Mouse (Mus musculus): ENCODE results near the gene Unc5cl. TPM values are rescaled to one million over a fixed set of nuclear protein-coding genes. Genes with fewer than 3 reads are reported as not detected.
A peak's percentile ranks its signal among the peaks of the same experiment; 100 is the strongest.

Unc5cl gene
- polyA plus RNA-seq (2012; rRNA removed) = 8.5 and 10.6 TPM in 2 replicates

DNA sequence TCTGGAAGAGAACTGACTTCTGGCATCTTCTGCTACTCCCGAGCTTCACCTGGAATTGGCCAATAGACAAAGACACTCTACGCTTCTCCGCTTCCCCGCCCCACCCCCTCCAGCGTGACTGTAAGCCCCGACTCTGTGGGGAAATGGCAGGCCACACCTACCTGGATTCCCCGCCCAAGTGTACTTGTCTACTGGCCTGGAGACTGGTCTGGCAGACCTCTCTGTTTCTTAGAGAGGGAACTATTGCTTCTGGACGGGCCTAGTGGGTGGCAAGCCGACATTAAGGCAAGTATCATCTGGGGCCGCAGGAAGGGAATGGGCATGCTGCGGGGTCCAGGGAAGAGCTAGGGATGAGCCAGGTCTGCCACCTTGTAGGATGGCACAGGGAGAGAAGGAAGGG is at the start of gene Unc5cl:
Gene Unc5cl, plus strand, starts transcription at position 214 of the 400 bp plus-strand sequence.
- no peak for TF ChIP-seq CTCF (IDR thresholded peaks at IDR 0.05; ENCODE audit: extremely low read depth, insufficient read depth, insufficient read length, insufficient replicate concordance)
- TF ChIP-seq POLR2A (IDR thresholded peaks at IDR 0.05; ENCODE audit: low read depth, low read length) = no peak
- no peak within 1 kb of the TSS for H3K4me3 ChIP-seq (ENCODE audit: extremely low read depth, insufficient read depth, insufficient read length)
- no peaks in the 10 kb centered on the region for H3K27me3 ChIP-seq (ENCODE audit: control insufficient read depth, insufficient read depth, low read length)
- WGBS = 71% methylated on average over 11 of the region's 11 CpGs
- H3K36me3 ChIP-seq (ENCODE audit: control insufficient read depth, insufficient read depth, low read length) = no peaks in the 10 kb centered on the region
- H3K4me1 ChIP-seq (ENCODE audit: control insufficient read depth, insufficient read depth, insufficient read length) = peaks cover 3% of the 10 kb centered on the region; the same call in 1 of the 2 replicates
- no peak for DNase-seq (ENCODE audit: low read depth in 1 of 2, low spot score in 2 of 2)
- no peak within 1 kb of the TSS for H3K27ac ChIP-seq (ENCODE audit: insufficient read depth, low read length)

DNA sequence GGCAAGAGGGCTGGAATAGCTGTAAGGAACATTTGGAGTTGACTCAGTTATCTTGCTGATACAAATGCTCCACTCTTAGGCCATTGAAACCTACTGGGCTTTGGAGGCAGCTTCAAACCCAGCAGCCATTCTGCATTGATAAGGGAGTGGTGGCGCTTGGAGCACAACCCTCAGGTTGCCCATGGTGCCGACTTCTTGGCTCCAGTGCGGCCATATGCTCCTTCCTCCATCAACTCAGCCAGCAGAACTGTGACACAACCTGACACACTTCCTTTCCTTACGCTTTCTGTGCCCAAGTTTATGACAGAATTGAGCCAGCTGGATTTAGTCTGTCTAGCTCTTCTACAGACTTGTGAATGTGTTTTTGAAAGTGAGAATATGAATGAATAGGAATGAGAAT is 47.5 kb upstream of the Unc5cl start:
- H3K4me1 ChIP-seq (ENCODE audit: control insufficient read depth, insufficient read depth, insufficient read length) = peaks cover 9% of the 10 kb centered on the region
- H3K36me3 ChIP-seq (ENCODE audit: control insufficient read depth, insufficient read depth, low read length) = no peaks in the 10 kb centered on the region
- no peaks in the 10 kb centered on the region for H3K27me3 ChIP-seq (ENCODE audit: control insufficient read depth, insufficient read depth, low read length)
- H3K4me3 ChIP-seq (ENCODE audit: extremely low read depth, insufficient read depth, insufficient read length) = no peak overlapping the region
- WGBS = 58% methylated on average over 4 of the region's 4 CpGs
- DNase-seq (ENCODE audit: low read depth in 1 of 2, low spot score in 2 of 2) = no peak
- TF ChIP-seq CTCF (IDR thresholded peaks at IDR 0.05; ENCODE audit: extremely low read depth, insufficient read depth, insufficient read length, insufficient replicate concordance) (no peak), POLR2A (IDR thresholded peaks at IDR 0.05; ENCODE audit: low read depth, low read length) (no peak)
- no peak overlapping the region for H3K27ac ChIP-seq (ENCODE audit: insufficient read depth, low read length)

DNA sequence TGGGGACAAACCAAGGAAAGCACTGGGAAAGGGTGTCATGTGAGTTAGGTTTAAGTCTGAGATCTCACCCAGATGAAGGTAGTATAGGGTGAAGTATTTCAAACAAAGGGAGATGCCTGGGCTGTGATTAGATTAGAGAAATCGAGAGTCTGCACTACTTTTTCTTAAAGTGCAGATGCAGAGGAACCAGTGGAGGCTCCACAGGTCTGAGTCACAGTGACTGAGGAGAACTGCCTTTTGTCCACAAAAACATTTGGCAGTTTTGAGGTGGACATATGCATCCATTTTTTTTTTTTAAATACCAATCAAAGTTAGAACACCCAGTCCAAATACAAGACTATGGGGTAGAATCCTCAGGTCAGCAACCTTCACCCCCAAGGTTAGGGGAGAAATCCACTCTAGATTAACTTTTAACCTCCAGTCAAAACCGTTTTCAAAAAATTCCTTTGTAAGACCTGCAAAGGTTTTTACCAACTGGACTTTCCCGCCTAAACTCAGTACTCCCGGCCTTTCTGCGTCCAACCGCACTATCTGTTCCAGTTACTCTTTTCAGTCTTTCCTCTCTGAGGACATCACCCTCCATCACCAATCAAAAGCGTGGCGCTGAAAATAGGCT is 46.7 kb upstream of the Unc5cl start:
- TF ChIP-seq CTCF (IDR thresholded peaks at IDR 0.05; ENCODE audit: extremely low read depth, insufficient read depth, insufficient read length, insufficient replicate concordance) (no peak), POLR2A (IDR thresholded peaks at IDR 0.05; ENCODE audit: low read depth, low read length) (no peak)
- peaks cover 9% of the 10 kb centered on the region for H3K4me1 ChIP-seq (ENCODE audit: control insufficient read depth, insufficient read depth, insufficient read length)
- peak overlapping the region; percentile 78; the same call in 1 of the 2 replicates for H3K4me3 ChIP-seq (ENCODE audit: extremely low read depth, insufficient read depth, insufficient read length)
- H3K27ac ChIP-seq (ENCODE audit: insufficient read depth, low read length) = peak overlapping the region; percentile 99
- H3K36me3 ChIP-seq (ENCODE audit: control insufficient read depth, insufficient read depth, low read length) = peaks cover 4% of the 10 kb centered on the region; the same call in 1 of the 2 replicates
- no peak for DNase-seq (ENCODE audit: low read depth in 1 of 2, low spot score in 2 of 2)
- no peaks in the 10 kb centered on the region for H3K27me3 ChIP-seq (ENCODE audit: control insufficient read depth, insufficient read depth, low read length)
- 7% methylated on average over 8 of the region's 8 CpGs for WGBS

DNA sequence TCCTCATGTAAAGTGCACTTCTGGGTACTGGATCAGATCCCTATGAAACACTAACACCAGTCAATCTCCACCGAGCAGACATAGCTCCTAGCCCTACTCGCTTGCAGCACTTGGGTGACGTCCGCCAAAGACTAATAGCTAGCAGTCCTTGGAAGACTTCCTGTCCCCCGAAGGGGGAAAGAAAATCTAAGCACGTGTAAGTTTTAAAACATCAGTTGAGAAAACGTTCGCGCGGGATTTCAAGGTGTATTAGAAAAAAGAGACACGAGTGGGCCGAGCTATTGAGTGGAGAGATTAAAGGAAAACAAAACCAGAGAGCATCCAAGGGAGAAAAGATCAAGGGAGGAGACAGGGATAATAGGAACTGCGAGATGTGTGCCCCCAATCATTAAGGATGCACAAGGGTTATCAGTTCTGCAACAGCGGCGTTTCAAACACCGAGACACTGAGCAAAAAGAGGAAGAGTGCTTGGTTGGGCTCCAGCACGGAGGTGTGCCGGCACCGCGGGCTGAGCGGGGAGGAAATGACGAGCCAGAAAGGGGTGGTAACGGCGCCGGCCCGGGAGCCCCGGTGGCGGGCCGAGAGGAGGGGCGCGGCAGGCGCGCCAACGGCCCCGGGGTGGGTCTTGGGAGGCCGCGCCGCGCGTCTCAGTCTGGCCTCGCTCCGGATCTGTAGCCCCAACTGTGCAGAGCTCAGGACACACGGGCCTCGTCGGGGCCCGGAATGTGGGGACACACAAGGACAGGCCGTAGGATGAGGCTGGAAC is 46.0 kb upstream of the Unc5cl start:
- under 1% methylated on average over 47 of the region's 47 CpGs for WGBS

DNA sequence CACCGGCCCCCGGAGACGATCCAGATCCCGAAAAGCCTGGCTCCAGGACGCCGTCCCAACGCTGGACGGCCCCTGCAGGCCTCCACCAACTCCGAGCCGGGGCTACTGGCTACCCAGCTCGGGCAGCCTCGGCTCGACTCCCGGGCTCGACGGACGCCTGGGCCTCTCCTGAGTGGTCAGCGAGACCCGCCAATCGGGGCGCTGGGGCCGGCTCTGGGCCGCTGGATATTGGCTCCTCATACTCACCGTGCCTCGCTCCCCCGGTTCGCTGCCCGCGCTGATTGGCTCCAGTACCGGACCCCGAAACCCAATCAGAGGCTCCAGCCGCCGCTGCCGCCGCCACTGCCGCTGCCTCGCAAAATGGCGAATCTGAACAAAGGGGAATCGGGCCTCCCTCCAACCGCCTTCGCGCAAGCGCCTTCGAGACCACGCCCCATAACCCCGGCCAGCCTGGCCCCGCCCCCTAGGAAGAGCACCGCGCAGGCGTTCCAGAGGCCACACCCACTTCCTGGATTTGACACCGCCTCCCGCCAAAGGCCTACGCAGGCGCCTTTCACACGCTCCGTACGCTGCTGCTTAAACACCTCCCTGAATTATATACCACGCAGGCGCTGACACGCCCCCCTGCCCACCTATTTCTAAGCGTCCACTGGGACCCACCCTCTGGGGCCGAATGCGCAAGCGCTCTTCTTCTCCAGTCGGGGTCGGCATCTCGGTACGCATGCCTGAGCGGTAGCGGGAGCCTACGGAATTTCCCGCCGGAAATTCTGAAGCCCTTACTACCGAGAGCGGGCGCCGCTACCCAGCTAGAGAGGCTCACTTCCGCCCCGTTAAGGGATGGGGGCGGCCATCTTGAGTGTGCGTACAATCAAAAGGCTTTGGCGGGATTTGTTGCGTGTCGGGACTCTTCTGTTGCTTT is 45.1 kb upstream of the Unc5cl start, which contains the start of the genes Nfya and Oard1:
Gene Nfya, minus strand, starts transcription at position 527 of the 919 bp plus-strand sequence.
Gene Oard1, plus strand, starts transcription at position 635 of the 919 bp plus-strand sequence.
- Histone ChIP-seq H3K4me3 (ENCODE audit: extremely low read depth, insufficient read depth, insufficient read length) (peak within 1 kb of the TSS; percentile 88), H3K36me3 (ENCODE audit: control insufficient read depth, insufficient read depth, low read length) (peaks cover 11% of the 10 kb centered on the region), H3K27ac (ENCODE audit: insufficient read depth, low read length) (peak within 1 kb of the TSS; percentile 99), H3K4me1 (ENCODE audit: control insufficient read depth, insufficient read depth, insufficient read length) (peaks cover 6% of the 10 kb centered on the region), H3K27me3 (ENCODE audit: control insufficient read depth, insufficient read depth, low read length) (no peaks in the 10 kb centered on the region)
- TF ChIP-seq POLR2A (IDR thresholded peaks at IDR 0.05; ENCODE audit: low read depth, low read length) (peak; percentile 33), CTCF (IDR thresholded peaks at IDR 0.05; ENCODE audit: extremely low read depth, insufficient read depth, insufficient read length, insufficient replicate concordance) (no peak)
- WGBS = under 1% methylated on average over 84 of the region's 84 CpGs
- peak; percentile 99 to 100 for DNase-seq (ENCODE audit: low read depth in 1 of 2, low spot score in 2 of 2)

More for the DNA sequence above, 46.0 kb upstream of the Unc5cl start:
- TF ChIP-seq CTCF (IDR thresholded peaks at IDR 0.05; ENCODE audit: extremely low read depth, insufficient read depth, insufficient read length, insufficient replicate concordance) = no peak
- peak; percentile 60 for TF ChIP-seq POLR2A (IDR thresholded peaks at IDR 0.05; ENCODE audit: low read depth, low read length)
- Histone ChIP-seq H3K27me3 (ENCODE audit: control insufficient read depth, insufficient read depth, low read length) (no peaks in the 10 kb centered on the region), H3K36me3 (ENCODE audit: control insufficient read depth, insufficient read depth, low read length) (peaks cover 6% of the 10 kb centered on the region; the same call in 1 of the 2 replicates), H3K27ac (ENCODE audit: insufficient read depth, low read length) (peak overlapping the region; percentile 99), H3K4me3 (ENCODE audit: extremely low read depth, insufficient read depth, insufficient read length) (peak overlapping the region; percentile 78), H3K4me1 (ENCODE audit: control insufficient read depth, insufficient read depth, insufficient read length) (peaks cover 9% of the 10 kb centered on the region)
- DNase-seq (ENCODE audit: low read depth in 1 of 2, low spot score in 2 of 2) = peak; percentile 75 to 87

DNA sequence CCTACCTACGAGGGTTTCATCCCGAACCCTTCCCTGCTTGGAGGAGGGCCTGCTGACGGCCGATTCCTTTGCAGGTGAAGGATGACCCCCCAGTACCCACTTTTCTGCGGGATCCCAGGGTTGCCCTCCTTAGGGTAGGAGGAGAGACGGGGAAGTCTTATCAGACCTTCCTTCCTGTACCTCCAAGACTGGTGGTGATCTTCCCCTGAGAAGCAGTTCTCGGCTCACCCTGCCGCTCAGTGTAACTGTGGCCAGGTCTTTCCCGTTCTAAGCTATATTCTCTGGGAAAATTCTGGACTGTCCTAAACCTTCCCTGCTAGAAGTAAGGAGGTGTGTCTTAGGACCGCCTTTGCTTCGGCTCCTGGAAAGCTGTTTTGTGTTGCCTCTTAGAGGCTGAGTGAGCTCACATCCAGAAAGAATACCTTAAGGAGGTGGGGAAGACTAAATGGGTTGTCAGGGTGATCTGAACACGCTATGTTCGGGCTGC is 44.4 kb upstream of the Unc5cl start:
- Histone ChIP-seq H3K36me3 (ENCODE audit: control insufficient read depth, insufficient read depth, low read length) (peaks cover 12% of the 10 kb centered on the region), H3K27ac (ENCODE audit: insufficient read depth, low read length) (peak overlapping the region; percentile 97), H3K4me3 (ENCODE audit: extremely low read depth, insufficient read depth, insufficient read length) (peak overlapping the region; percentile 88), H3K27me3 (ENCODE audit: control insufficient read depth, insufficient read depth, low read length) (no peaks in the 10 kb centered on the region), H3K4me1 (ENCODE audit: control insufficient read depth, insufficient read depth, insufficient read length) (peaks cover 6% of the 10 kb centered on the region; the same call in 1 of the 2 replicates)
- TF ChIP-seq CTCF (IDR thresholded peaks at IDR 0.05; ENCODE audit: extremely low read depth, insufficient read depth, insufficient read length, insufficient replicate concordance) (no peak), POLR2A (IDR thresholded peaks at IDR 0.05; ENCODE audit: low read depth, low read length) (no peak)
- WGBS = under 1% methylated on average over 13 of the region's 13 CpGs
- no peak for DNase-seq (ENCODE audit: low read depth in 1 of 2, low spot score in 2 of 2)
